Mouse (Mus musculus) left cerebral cortex, postnatal 36 days (tissue): ENCODE measurements at regions not wholly inside any gene's neighbourhood (a gene's known extent, or its start where the extent isn't known, plus 50 kb on each side); places are given as distances from the start of the nearest gene placed in this dataset.

Experiments used
- DNase-seq, 2 experiments: peaks; one replicate each; pipeline ENCODE4 v3.0.0; 2021 to 2022; ENCODE audit warnings: low spot score in 2 of 2, mixed read lengths in 1 of 2
- intact Hi-C: fragments of 180-260 bp; cut with DNase I; formaldehyde crosslinking; loops from one replicate; pipeline ENCODE4 v1.15.1; 2025

DNA sequence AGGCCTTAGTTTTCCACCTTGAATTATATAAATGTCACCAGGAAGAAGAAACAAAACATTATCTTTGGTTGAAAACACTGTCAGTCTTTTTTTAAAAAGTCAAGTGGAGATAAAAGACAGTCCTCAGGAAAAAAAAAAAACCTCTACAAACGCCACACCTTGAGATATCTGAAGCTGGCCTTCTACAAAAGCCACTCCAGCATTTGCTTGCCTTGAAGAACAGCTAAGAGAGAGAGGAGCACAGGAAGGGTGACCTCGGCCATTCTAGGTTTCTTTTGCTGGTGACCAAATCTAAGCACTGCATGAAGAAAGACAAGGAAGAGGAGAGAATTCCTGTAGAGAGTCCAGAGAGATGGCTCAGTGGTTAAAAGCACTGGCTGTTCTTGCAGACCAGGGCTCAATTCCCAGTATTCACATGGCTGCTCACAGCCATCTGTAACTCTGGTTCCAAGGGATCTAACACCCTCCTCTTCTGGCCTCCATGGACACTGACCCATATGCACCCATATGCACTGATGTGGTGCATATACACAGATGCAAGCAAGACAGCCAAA lies 90.5 kb downstream of the Tomm20 start:
- intact Hi-C loops, result no loop called here
- DNase-seq, result no peak

DNA sequence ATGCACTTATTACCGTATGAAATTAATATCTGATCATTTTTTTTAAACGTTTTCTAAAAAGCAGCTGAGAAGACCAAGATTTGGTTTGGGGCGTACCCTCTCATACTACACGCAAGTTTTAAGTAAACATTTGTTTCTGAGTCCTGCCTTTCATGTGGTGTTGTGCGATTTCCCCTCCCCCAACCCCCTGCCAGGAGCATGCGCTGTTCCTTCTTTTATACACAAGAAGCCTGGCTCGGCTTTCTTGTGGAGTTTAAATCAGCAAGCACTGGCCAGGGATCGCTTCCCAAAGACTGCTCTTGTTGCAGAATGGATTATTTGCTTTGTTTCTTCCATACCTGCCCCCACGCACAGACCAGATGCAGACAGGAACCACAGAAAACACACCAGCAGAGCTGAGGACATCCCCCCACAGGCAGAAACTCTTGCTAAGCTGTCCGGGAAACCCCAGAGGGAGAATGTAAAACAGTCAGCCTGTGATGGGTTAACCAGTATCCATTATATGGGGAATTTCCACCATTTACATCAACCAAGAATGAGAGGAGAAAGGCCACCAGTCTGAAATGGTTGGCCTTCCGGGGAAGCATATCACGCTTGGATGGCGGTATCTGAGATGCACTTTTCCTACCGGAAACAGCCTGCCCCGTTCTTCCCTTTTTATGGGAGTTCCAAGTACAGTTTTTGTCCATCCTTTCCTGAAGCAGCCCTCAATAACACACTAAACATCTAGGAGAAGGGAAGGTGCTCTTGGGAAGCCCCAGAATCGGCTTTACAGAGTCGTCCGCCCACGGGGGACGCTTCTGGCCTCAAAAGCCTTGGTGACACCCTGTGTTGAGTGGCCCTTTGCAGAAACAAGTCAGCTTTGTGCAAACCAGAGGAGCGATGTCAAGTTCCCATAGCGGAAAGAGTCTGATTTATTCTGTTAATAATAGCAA lies 91.3 kb downstream of the Tomm20 start:
- no peak for DNase-seq
- intact Hi-C loops, result no loop called here

DNA sequence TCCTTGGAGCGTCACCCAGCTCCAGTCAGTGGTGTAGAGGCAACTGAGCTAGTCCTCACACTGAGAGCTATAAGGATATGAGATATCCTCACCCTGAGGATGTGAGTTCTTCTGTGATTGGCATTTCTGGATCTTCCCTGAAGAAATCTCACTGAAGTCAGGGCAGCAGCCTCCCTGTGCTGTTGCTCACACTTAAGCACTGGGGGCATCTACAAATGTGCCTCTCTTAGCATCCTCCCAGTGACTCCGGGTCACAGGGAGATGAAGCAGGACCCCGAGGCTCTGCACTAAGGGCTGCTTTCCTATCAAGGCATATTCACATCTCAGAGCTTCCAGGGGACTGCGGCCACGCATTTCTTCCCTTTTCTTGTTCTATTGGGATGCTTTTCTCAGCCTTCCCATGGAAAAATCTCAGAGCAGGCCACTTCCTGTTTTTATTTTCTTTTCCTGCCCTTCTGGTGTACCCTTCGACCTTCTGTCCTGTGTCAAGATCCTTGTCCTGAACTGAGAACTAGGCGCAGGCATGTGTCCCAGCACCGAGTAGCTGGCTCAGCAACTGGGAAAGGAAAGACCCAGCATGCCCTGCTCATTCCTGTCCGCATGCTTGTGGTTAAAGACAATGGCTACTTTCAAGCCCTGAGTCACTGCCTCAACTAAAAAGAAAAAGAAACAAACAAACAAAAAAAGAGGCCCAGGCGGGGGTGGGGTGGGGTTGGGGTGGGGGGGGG lies 92.8 kb downstream of the Tomm20 start:
- DNase-seq, result no peak
- intact Hi-C loops, result no loop called here

DNA sequence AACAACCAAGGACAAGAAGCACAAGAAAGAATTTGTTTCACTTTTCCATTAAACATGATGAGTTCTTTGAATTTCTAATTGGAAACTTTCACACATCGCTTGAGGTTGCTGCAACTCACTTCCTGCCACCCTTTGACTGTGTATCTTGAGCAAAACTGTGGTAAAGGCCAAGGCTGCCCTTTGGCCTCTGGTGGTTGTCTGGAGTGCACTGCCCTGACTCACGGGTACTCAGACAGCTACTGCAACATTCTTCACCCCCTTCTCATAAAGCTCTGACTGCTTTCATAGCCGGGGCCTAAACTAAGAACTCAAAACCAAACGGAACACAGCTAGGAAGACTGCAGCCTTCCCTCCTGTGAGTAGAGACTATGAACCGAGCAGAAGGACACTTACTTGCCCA lies 93.5 kb downstream of the Tomm20 start:
- intact Hi-C loops, result no loop called here
- DNase-seq, result no peak

DNA sequence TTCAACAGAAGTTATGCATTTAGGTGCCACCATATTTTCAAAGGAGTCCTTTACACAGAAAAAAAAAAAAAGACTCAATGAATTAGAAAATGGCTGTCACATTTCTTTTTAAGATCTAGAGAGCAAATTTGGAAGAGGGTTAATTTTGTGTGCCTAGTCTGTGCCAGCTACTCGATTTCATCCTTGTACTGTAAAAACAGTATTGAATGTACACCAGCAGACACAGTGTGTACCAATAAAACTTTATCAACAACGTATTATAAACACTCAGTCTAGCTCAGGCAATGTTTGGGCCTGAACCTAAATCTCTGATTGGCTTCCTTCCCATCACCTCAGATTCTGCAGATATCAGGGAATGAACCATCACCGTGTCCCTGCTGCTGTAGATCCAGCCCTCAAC lies 93.9 kb downstream of the Tomm20 start:
- DNase-seq, result no peak
- intact Hi-C loops, result no loop called here

DNA sequence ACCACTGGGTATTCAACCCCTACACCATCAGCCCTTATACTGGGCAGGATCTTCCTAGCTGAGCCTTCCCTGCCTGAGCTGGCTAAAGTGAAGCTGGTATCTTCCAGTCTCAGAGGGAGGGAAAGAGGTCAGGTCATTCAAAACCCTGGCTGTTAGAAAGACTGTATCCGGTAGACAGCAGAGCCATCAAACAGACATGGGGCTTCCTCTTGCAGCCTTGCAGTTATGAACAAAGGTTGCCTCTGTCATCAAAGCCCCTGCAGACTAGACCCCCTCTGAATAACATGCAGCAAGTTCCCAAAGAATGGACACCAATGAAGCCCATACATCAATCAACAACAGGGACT lies 95.5 kb downstream of the Tomm20 start:
- intact Hi-C loops, result no loop called here
- DNase-seq, result no peak

DNA sequence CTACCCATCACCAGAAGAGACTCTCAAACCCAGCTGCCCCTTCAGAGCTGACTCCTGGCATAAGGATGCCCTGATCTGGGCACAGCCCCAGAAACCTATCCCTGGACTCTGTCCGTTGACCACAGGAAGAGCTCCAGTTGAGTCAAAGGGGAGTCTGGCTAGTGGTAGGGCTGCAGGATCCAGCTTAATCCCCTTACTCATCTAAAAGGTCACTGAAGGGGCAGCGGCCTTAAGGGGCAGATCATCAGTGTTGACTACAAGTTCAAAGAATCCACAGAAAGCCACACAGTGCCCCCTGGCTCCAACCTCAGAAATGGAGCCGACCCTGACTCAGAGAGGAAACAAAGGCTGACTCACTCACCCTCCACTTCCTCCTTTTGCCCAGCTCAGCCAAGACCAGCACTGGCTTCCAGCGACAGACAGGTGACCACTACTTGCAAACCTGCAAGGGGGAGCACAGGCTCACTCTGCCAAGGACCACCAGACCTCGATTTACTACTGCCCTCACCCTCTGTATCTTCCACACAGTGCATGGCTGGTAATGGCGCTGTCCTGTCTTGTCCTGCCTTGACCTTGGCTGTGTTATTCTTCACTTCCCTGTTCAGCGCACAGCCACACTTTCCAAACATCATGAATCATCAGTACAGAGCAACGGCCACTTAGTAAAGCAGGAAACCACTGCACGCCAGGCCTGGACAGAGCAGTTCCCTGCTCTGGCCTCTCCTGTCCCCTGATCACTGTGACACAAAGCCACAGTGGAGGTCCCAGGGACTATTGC lies 96.0 kb downstream of the Tomm20 start:
- intact Hi-C loops, result no loop called here
- peak in 1 of 2 experiments; percentile 29 for DNase-seq

DNA sequence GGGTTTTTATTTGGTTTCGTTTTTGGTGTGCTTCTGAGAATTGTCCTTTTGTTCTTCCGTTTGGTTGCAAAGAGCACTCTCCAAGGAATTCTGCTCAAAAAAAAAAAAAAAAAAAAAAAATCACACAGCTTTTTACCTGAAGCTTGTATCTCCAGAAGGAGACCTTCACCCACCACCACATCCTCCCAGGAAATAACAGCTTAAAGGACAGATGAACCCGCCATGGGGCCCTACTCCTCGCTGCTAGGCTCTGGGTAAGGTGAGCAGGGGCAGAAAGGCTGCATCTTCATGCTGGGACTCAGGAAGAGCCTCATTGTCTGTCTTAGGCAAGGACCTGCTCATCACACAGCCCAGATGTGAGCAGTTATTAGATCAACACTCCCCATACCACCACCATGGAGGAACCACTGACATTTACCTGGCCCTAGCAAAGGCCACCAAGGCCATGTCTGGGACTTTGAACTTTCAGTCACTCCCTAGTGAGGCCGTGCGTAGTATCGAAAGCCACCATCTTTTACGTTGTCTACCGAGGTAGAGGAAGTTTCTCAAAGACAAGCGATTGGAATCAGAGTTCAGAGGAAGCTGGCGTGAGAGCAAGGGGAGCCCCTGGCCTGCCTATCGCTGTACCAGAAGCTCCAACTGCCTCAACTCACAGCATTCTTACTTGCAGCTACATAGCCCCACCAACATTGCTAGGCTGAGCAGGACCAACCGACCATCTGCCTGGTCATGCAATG lies 97.1 kb downstream of the Tomm20 start:
- intact Hi-C loops, result no loop called here
- no peak for DNase-seq

DNA sequence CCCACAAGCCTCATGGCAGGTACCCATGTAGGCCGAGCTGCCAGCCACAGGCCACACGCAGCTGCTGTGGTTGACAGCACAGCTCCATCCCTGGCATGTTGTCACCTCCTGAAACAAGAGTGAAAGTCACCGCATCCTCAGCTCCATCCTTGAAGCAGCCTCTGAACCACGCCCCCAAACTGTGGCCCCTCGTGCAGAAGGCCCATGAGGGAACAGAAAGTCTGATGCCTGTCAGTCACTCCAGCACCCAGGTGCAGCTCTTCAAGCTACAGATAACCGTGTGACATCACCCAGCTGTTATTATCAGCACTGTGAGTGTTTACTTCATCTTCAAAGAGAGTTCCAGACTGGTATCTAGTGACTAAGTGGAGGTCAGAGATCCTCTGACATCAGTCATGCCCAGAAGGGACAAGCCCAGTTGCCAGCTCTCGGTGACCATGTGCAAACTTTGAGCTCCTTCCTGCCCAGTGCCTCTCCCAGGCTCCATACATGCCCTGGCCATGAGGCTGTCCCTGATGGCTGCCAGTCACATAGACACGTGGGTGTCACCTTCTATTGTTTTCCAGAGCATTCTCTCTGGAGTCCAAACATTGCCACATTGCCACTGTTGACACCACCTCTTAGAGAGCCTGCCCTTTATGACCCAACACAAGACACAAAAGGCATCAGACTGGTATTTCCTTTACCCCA lies 97.8 kb downstream of the Tomm20 start:
- intact Hi-C loops, result no loop called here
- no peak for DNase-seq

DNA sequence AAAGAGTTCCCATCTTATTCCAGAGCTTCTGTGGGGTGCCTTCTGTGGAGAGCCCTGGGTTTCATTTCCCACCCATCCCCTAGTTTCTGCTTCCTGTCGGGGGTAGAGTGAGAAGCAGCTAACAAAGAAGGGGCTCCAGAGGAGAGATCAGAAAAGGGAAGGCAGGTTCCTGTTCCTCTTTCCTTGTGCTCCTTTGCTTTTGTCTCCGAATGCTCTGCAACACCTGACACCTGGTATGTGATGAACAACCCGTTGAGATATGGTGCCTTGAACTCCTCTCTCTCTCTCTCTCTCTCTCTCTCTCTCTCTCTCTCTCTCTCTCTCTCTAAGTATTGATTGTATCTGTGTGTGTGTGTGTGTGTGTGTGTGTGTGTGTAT lies 99.5 kb downstream of the Tomm20 start:
- DNase-seq, result no peak
- intact Hi-C loops, result no loop called here

DNA sequence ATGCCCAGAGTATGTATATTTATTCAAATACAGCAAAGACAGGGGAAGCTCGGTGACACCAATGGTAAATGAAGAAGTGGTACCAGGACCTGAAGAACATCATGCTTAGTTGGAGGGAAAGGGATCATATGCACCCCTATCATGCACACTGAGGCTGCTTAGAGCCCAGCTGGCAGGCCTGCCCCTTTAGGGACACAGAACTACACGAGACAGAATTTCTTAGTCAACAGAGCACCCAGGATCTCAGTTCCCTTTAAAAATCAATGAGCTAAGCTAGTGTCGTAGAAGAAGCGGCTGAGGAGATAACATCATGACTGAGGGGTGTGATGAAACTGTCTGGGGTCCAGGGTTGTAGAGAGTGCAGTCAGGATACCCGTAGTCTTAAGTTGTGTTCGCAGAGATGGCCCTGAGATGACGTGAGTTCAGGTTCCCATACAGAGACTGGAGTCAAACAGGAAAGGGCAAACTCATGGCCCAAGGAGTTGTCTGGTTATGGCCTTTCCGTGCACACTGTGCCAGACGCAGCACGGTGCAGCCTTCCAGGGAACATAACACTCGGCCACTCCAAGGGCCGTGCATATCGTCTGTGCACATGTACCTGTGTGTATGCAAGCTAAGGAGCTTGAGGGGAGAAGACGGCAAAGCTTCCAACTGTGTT lies 100.0 kb downstream of the Tomm20 start:
- no peak for DNase-seq
- intact Hi-C loops, result no loop called here

DNA sequence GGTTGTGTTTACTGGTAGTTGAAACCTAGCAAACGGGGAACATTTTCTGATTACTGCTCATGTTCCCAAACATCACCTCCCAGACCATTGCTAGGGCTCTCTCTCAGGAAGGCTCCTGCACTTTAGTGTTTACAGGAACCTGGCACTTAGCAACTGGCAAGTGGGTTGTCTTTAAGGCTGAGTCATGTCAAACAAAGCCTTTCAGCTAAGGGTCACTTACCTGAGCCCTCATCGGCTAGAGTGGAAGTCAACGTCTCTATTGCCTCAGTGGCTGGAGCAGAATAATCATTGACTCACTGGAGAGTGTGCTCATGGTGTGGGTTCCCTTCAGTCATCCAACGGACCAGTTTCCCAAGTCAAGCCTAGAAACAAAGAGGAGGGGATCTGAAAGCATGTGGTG lies 101.0 kb downstream of the Tomm20 start:
- DNase-seq, result no peak
- intact Hi-C loops, result no loop called here

DNA sequence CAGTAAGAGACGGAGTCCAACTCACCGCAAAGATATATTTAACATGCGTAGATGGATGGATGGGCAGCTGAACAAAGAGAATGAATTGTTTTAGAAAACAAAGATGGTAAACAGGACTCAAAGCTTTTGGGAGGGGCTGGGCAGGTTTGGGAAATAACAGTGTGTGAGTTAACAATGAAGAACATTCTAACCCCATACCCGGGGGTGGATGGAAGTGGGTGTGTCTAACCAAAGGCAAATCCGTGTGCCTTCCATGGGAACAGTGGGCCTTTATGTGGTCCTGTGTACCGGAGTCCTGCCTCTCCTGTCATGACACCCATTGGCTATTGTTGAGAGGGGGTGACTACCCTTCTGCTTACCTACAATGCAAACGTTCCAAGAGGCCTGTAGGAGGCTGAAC lies 104.5 kb downstream of the Tomm20 start:
- intact Hi-C loops, result no loop called here
- DNase-seq, result no peak

DNA sequence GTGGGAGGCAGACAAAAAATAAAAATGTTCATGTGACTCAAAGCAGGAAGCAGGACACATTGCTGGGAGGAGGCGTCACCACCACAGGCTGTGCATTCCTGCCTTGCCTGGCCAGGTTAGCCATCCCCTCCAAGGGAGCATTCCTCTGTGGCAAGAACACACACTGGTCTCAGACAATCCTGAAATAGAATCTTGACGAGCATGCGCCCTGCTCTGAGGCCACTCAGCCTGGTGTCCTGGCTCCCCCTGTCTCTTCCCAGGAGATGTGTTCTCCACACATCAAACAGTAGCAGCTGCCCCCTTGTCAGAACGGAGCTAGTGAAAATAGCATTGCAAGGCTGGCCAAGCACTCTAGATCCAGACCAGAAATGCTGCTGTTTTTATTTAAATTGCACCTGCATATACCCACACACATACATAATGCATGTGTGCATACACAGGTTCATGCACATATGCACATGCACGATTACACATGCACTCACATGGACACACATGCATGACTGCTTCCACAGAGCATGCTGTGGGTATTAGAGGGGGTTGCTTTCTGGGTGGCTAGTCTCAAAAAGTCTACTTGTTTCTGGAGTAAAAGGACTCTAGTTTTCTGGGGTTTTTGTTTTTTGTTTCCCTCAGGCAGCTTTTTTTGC lies 105.8 kb downstream of the Tomm20 start:
- intact Hi-C loops, result loop anchor here (1.0 to 10.0 kb wide), 3 partner anchors 173 to 345 kb away; no protein-coding TSS in a partner anchor
- peak; percentile 79 to 81 for DNase-seq

DNA sequence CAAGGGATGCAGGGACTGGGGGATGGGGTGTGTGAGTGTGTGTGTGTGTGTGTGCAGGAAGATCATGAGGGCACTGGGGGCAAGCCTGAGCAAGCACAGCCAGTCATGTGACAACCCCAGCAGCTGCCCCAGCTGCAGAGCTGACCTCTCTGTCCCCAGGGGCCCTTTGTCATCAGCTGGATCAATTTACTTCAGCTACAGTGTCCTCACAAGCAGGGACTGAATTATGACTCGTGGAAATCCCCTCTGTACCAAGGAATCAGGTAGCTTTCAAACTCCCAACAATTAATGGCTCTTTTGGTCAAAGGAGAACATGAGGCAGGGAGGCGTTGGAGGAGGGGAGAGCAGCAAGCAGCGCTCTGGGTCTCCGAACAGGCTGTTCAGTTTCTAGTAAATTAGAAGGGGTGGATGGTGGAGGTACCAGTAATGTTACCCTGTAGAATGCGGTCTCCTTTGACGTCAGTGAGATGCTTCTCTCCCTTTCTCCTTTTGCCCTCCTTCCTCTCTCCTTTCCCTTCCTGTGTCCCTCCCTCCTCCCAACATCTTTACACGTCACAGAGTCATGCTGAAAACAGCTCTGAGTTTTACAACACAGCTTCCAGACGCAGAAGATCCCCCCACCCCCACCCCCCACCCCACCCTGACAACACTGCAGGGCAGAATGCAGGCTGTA lies 106.5 kb downstream of the Tomm20 start:
- DNase-seq, result peak; percentile 27 to 28
- intact Hi-C loops, result loop anchor here (1.0 to 10.0 kb wide), 3 partner anchors 172 to 344 kb away; no protein-coding TSS in a partner anchor

DNA sequence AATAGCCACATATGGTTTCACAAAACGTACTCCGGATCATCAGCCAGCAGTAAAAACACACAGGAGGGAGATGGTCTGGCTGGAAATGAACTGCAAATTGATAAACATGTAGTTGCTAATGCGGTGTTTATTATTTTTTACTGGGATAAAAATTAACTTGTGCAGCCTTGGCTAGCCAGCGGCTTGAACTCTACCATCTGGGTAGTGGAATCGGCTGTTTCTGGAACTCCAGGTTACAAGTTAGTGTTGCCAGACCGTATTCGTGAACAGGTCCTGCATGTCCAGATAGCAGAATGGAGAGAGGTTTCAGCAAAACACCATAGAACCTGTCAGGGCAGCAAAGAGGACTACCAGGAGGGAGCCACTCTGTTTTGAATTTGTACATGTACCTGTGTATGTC lies 107.4 kb downstream of the Tomm20 start:
- intact Hi-C loops, result loop anchor here (2.0 to 10.0 kb wide), 2 partner anchors 171 to 343 kb away; no protein-coding TSS in a partner anchor
- no peak for DNase-seq
